ENCODE assay signal across 12 mouse cellular contexts in the genomic region with DNA sequence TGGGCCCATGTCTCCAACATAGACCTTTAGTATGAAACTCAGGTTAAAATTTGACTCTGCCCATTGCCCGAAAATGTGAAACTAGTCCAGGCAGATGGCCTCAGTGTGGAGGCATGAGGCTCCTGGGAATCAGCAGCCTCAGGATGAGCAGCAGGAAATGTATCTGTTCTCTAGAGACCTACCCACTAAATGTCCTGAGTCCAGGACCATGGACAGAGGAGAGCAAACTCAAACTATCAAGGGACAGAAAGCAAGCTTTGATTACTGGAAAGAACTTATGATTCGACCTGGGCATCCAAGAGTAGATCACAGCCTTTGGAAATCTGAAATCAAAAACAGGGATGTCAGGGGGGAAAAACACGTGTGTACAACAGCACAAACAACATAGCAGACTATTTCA.
DNase-seq lines count a peak whose midpoint lies in the region; ATAC-seq and TF ChIP-seq lines count a peak whose summit lies in the region.
"Had no signal": no experiment of that assay in that cellular context is flagged by ENCODE, and none has a peak within 500 bp of the region (broad histone marks: within the 10 kb centered on the region; RNA-seq: fewer than 3 reads in every experiment).

No protein-coding gene starts in this region.

- H3K9me3 ChIP-seq in liver, embryonic 12.5 days (replicated peaks): no peaks in the 10 kb centered on the region
- H3K9me3 ChIP-seq: embryonic facial prominence, embryonic 15.5 days; limb, embryonic 12.5 days had no signal

- TF ChIP-seq CTCF in gastrocnemius, adult 2 months (IDR thresholded peaks at IDR 0.05): no peak

- H3K4me3 ChIP-seq in liver, embryonic 12.5 days: no peak overlapping the region
- no peak overlapping the region for H3K4me3 ChIP-seq in gastrocnemius, adult 2 months
- H3K4me3 ChIP-seq: embryonic facial prominence, embryonic 15.5 days; limb, embryonic 12.5 days; megakaryocyte, embryonic 14.5 days had no signal

- ATAC-seq in liver, embryonic 12.5 days: no peak

- H3K36me3 ChIP-seq in liver, embryonic 12.5 days: no peaks in the 10 kb centered on the region
- H3K36me3 ChIP-seq: embryonic facial prominence, embryonic 15.5 days; limb, embryonic 12.5 days had no signal

- H3K4me1 ChIP-seq in liver, embryonic 12.5 days: no peaks in the 10 kb centered on the region
- H3K4me1 ChIP-seq: megakaryocyte, embryonic 14.5 days had no signal

- intact Hi-C loops in gastrocnemius, adult 2 months (cut with DNase I): no loop called here

- H3K27ac ChIP-seq in liver, embryonic 12.5 days: no peak overlapping the region
- no peak overlapping the region for H3K27ac ChIP-seq in gastrocnemius, adult 2 months
- H3K27ac ChIP-seq: embryonic facial prominence, embryonic 15.5 days; limb, embryonic 12.5 days had no signal

- H3K9ac ChIP-seq in liver, embryonic 12.5 days: no peak overlapping the region
- H3K9ac ChIP-seq: embryonic facial prominence, embryonic 15.5 days; limb, embryonic 12.5 days had no signal

- peak; percentile 51 for DNase-seq in adrenal gland, postnatal 10 days
- no peak for DNase-seq in adrenal gland, adult 8-10 months
- peak; percentile 6 for DNase-seq in liver
- DNase-seq in embryo, embryonic 10 days (ENCODE audit: low spot score): peak; percentile 70
- DNase-seq in retina, postnatal 1 day: peak; percentile 45
- no peak for DNase-seq in frontal cortex, postnatal 10 days (ENCODE audit: low spot score in 2 of 2)
- no peak for DNase-seq in gastrocnemius, adult 2 months
- DNase-seq: thymus, postnatal 36 days had no signal

- WGBS in liver, embryonic 12.5 days (ENCODE audit: insufficient replicate concordance): 29% methylated on average over 3 of the region's 3 CpGs

- no peak overlapping the region for H3K4me2 ChIP-seq in liver, embryonic 12.5 days
- H3K4me2 ChIP-seq: embryonic facial prominence, embryonic 15.5 days; limb, embryonic 12.5 days had no signal

- no peaks in the 10 kb centered on the region for H3K27me3 ChIP-seq in liver, embryonic 12.5 days (replicated peaks)
- H3K27me3 ChIP-seq: embryonic facial prominence, embryonic 15.5 days; limb, embryonic 12.5 days; megakaryocyte, embryonic 14.5 days had no signal

Comparison
In these comparisons a context has a peak if more than half of its experiments do, and no peak if none do; other contexts are left out.
1. DNase-seq: peak in adrenal gland, postnatal 10 days (single experiment), liver (single experiment), embryo, embryonic 10 days (single experiment) and retina, postnatal 1 day (single experiment); none in adrenal gland, adult 8-10 months (single experiment), frontal cortex, postnatal 10 days (0 of 2) and gastrocnemius, adult 2 months (single experiment).